Mouse (Mus musculus) kidney, postnatal 25 days (tissue): ENCODE measurements around the gene Agrp.
"Not testable (repeated sequence)": the region's sequence is repeated elsewhere in the genome, so short reads cannot be mapped to it uniquely, and the experiment has no call there.

Source experiments
- DNase-seq, 2 experiments: peaks; one replicate each; pipeline ENCODE4 v3.0.0; 2021; ENCODE audit warnings: mixed read lengths in 2 of 2

Gene Agrp

DNA sequence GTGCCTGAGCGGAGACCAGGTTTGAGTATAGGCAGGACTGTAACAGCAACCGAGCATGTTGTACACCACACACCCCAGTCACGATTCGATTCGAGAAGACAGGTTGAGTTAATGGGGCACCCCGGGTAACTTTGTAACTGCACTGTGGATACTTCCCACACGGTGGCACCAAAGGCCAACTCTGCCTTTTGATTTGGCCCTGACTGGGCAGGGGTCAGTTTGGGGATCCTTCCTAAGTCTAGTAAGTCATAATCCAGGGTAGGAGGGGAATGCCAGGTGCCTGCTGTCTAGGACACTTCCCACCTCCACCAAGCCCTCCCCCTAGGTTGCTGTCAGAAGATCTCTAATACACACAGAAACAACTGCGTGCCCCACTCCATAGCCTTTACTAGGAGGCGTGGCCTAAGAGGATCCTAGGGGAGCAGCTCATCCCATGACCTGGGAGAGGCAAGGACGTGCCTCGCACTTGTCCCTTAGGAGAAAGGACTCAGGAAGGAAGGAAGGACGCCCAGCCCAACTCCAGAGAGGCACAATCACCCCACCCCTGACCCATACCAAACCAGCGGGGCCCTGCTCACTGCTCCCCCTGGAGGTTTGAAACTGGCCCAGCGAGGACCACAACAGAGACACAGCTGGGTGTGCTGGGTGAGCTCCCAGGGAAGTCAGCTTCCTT is 40.7 kb downstream of the Agrp start:
- peak; percentile 86 to 91 for DNase-seq

DNA sequence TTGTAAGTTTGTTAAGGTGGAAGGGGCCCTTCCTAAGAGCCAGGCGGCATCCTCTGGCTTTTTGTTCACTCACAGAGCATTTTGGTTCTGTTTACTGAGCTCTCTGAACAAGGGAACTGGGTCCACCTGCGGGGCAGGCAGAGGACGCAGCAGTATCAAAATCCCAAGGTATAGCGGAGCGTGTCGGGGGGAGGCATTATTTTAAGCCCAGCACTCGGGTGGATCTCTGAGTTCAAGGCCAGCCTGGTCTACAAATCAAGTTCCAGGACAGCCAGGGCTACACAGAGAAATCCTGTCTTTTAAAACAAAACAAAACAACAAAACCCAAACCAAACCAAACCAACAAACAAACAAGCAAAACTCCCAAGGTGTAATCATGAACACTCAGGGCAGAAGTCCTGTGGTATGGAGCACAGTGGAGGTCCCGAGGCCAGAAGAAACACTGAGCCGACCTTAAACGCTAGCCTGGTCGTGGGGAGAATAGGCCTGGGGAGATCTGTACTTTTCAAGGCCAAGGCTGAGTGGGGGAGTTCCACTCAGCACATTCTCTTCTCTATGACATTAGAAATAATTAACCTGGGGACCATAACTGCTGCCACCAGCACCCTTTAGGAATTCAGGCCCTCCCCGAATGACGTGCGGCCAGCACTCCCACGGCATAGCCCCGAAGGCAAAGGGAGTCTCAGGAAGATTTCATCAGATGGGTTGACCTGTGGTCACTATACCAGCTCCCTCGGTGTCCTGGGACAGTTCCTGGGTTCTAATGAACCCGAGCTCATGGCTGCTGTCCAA is 42.5 kb downstream of the Agrp start:
- DNase-seq: peak; percentile 70 to 88

DNA sequence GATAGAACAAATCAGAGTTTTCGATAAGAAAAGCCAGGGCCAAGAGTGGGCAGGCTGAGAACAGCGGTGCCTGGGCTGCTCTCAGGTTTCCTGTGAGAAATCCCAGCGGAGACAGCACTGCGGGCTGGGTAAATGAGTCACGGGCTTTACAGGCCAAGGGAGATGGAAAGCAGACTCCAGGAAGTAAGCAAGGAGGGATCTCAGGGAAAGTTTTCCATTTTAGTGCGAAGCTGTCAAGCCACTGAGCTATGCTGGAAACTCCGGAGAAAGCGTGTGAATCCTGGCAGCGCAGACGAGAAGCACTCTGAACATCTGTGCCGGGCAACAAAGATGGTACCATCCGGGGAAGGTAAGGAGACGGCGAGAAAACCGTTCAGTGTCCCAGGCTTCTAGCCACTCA is 43.3 kb downstream of the Agrp start:
- peak; percentile 51 to 73 for DNase-seq

DNA sequence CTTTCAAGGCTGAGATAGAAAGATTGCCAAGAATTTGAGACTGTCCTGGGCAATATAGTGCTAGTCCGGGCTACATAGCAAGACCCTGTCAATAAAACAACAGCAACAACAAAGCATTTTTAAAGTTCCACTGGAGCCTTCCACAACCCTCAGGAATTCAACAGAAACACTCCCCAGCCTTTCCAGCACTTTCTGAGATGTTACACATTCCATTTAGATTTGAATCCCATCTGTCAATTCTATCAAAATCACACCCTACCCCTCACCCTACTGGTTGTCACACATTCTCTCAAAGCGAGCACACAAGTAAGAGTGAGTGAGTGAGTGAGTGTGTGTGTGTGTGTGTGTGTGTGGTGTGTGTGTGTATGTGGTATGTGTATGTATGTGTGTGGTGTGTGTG is 44.8 kb downstream of the Agrp start:
- no peak for DNase-seq

DNA sequence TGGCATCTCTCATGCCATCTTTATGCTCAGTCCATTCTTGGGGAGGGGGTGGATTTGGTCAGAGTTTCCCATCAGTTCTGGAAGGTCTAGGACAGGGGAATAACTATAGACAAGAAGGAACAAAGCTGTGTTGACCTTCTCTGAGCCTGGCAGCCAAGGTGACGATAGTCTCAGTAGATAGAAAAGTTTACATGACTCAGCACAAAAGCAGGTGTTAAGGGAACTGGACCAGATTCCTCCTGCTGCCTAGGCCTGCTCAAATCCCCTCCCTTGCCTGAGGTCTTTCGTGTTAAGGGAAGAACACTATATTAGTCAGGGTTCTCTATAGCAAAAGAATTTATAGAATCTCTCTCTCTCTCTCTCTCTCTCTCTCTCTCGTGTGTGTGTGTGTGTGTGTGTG is 57.5 kb downstream of the Agrp start:
- DNase-seq: no peak

DNA sequence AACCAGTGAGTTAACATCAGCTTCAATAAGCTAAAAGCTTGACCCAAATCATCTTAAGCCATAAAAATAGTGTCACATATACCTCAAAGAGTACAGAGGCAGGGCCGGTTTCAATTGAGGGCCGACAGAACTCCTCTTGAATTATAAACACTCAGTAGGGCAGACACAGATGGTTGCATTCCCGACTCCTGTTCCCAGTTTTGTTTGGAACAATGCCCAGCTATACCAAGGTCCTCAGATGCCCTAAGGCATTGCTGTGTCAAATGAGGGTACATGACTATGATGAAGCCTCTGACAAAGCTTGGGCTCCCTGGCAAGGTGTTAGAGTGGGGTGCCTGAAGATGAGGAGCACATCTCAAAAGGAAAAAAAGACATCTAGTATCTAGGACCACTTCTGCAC is 61.7 kb downstream of the Agrp start:
- no peak for DNase-seq

DNA sequence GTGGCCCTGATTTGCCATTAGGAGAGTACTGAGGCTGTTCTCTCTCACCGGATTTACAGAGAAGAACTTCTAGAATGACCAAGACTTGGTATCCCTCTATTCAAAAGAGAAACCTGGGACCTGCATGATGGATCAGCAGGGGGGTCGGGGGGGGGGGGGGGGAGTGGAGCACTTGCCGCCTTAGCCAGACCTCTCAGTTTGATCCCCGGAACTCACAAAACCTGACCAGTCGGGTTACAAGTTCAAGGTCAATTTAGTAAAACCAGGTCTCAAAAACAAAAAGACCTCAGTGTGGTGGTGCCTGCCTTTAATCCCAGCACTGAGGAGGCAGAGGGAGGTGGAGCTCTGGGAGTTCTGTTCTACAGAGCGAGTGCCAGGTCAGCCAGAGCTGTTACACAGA is 62.5 kb downstream of the Agrp start:
- no peak for DNase-seq

DNA sequence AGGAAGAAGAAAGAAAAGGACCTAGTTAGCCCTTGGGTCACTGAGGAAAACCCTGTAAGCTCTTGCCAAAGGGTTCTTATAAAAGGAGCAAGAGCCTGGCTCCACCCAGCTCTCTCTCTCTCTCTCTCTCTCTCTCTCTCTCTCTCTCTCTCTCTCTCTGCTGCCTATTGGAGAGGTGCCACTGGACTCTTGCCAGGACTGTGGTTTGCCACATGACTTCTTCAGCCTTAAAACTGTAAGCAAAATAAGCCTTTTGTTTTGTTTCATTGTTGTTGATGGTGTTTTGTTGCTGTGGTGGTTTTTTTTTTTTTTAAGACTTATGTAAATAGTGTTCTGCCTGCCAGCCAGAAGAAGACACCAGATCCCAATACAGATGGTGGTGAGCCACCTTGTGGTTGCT is 63.8 kb downstream of the Agrp start:
- peak; percentile 81 for DNase-seq

DNA sequence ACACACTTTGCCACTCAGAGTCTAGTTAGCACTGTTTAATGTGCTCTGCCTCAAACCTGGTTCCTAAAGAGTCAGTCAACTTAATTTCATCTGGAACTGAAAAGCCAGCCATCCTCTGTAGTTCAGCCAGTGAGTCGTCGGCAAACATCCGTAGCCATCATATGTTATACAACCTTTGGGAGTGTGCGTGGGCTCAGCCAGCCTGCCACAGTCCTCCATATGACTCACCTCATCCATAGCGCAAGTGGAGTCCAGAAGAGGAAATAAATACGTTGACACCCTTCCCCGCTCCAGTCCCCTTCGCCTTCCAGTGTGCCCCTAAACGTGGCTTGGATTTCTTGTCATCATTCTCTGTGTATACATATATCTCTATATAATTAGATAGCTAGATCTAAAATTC is 65.4 kb downstream of the Agrp start:
- no peak for DNase-seq

DNA sequence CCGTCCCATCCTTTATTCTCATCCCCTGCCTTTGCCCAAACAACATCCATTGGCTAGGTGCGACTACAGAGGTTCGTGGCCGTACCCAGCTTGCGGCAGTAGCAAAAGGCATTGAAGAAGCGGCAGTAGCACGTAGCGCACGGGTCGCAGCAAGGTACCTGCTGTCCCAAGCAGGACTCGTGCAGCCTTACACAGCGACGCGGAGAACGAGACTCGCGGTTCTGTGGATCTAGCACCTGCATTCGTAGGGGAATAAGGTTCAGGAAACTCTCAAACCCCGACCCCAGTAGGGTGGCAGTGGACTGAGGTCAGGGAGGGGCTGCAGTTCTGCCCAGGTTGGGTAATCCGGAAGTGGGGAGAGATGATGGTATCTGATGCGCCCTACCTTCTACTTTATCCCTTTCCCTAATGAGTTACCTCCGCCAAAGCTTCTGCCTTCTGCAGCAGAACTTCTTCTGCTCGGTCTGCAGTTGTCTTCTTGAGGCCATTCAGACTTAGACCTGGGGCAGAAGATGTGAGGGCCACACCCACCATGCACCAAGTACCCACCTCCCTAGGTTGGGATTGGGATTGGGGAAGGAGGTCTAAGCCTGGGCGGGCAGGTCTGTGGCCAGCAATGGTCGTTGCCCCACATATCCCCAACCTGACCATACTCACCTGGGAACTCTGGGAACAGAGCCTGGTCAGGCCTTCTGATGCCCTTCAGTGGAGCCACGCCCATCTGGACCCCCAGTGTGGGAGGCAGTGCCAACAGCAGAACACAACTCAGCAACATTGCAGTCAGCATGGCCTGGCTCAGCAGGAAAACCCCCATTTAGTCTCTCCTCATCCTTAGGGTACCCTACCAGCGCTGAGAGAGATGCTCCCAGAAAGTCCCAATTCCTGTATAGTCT is 70.2 kb downstream of the Agrp start:
- DNase-seq: peak; percentile 38 to 49

DNA sequence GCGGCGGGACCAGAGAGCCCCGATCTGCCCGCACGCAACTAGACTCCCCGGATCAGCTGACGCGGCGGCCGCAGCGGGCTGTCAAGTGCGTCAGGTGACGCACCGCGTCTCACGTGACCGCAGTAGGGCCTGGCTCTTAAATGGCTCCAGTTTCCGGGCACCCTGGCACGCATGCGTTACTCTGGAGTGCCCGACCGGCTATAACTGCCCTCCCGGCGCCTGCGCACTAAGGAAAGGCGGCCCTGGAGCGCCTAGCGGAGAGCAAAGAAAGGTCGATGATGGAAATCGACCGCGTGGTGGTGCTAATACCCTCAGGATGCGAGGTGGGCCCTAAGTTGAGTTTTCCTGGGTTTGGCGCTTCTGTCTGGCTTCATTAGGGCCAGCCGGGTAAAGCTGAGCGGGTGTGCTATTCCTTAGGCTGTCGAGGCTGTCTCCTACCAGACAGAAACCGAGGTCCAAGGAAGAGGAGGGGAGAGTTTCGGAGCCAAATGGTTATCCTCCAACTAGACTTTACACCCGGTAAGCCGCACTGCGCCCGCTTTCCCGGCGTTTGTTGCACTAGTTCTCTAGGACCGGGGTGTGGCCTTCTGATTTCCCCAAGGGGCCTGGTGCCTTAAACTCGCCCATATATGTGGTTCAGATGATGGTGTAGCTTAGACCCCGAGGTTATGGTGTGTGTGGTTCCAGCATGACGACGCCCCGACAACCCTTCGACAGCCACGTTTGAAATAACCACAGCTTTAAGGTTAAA is 71.1 kb downstream of the Agrp start, which contains the start of gene Atp6v0d1:
Gene Atp6v0d1, minus strand, starts transcription at position 96 of the 751 bp plus-strand sequence.
- DNase-seq: peak; percentile 100

DNA sequence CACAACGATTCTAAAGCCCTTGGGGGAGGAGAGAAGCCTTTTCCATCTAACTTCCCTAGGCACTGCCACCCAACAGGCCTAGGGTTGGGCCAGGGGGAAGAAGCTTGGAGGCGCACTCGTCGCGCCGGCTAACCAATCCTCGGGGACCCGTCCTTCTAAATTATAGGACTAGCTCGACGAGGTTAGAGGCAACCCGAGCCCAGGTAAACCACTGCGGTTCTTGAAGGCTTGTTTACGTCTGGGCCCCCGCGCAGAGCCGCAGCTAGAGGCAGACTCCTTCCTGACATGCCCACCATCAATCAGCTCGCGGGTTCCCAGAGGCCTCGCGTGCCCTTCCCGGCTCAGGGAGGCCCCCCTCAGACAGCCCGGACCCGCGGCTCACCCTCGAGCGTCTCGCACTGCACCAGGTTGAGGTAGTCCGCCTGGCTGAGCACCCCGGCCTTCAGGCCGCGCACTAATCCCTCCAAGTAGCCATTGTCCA is 71.8 kb downstream of the Agrp start:
- DNase-seq: no peak

DNA sequence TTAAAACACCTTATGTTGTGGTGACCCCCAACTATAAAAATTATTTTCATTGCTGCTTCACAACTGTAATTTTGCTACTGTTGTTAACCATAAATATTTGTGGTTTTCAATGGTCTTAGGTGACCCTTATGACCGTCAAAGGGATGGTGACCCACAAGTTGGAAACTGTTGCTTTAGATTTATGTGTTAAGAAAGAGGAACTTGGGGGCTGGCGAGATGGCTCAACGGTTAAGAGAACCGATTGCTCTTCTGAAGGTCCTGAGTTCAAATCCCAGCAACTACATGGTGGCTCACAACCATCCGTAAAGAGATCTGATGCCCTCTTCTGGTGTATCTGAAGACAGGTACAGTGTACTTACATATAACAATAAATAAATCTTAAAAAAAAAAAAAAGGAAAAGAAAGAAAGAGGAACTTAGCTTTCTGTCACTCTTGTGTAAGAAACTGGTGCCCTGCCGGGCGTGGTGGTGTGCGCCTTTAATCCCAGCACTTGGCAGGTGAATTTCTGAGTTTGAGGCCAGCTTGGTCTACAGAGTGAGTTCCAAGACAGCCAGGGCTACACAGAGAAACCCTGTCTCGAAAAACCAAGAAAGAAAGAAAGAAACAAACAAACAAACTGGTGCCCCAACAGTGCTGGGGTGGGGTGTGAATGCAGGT is 72.5 kb downstream of the Agrp start:
- DNase-seq: not testable (repeated sequence)

DNA sequence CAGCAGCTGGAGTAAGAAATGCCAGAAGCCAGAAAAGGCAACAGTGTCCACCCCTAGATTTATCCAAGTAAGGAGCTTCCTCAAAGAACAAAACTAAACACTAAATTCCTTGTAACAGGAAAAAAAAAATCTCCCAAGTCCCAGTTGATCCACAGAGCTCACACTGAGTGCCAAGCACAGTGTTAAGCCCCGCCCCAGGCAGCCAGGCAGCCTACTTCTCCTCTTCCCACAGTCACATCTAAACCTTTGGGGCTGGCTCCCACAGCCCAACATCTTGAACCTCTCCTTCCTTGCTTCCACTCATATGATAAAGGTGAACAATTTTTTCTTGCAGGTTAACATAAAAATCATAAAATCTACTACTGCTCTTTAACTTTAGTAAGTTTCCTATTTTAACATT is 73.3 kb downstream of the Agrp start:
- no peak for DNase-seq

DNA sequence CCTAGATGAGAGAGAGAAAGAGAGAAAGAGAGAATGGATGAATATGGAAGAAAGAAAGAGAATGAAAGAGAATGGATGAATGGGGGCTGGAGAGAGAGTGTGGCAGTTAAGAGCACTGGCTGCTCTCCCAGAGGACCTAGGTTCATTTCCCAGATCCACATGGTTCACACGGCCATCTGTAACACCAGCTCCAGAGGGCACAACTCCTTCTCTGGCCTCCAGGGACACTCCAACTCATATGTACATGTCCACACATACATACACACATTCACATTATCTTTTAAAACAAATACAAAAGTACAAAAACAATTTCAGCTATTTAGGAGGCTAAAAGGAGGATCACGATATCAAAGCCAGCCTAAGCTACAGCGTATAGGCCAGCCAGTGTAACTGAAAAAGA is 74.3 kb downstream of the Agrp start:
- no peak for DNase-seq

DNA sequence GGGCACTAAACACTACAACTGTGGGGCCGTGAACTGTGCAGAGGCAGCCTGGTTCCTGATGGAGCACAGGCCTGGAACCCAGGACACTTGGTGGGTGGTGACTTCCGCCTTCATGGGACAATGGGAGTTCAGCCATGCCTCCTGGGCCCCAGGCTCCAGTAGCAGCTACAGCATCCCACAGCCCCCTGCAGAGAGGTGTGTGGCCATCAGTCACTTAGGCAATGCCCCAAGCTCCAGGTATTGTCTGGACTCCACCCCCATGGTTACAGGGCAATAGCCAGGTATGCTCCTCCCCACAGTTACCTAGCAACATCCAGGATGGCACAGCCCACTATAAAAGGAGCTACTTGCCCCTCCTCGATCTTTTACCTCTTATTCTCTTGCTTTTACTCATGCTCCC is 82.0 kb downstream of the Agrp start:
- DNase-seq: peak in 1 of 2 experiments; percentile 43

DNA sequence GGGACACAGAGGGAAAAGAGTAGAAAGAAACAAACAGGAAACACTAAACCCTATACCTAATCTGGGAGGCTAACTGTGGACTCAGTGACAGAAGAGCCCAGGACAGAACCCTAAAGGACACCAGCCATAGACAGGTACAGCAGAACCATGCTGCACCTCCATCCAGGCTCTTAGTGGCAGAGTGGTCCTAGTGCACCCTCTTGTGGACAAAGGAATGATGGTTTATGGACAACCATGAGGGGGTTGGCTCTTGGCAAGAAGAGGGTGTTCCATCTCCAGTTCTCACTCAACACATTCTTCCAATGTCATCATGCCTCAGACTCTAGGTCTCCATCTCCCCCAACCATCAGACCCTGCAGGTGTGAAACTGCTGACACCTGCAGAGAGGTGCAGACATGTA is 83.1 kb downstream of the Agrp start:
- DNase-seq: peak; percentile 70 to 79

DNA sequence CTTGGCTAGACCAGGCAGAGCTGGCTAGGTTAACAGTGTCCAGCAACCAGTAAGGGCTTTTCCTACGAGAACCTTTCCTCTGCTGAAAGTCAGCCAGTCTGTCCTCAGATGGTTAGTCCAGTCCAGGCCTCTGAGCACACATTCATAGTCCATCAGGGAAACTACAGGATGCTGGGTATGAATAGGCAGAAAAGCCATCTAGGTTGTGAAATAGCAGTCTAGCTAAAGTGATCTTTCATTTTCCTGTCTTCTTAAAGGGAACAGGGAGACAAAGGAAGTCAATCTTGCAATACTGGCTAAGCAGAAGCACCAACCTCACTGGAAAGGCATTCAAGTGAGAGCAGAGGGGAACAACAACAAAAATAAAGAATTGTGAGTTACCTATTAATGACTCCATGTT is 84.4 kb downstream of the Agrp start:
- no peak for DNase-seq

DNA sequence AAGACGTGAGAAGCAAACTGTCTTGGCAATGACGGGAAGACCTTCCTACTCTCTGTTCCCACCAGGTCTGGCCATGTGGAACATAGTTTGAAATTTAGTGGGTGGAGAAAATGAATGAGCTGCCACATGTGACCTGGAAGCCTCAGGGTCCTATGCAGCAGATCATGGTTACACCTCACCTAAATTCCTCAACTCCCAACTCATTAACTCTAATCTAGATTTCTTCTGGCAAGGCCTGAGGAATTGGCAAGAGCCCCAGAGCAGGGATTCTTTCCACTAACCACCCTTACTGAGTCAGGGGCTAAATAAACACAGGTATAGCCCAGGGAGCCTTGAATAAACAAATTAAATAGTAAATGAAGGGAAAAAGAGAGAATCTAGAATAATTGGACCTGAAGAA is 85.2 kb downstream of the Agrp start:
- no peak for DNase-seq

DNA sequence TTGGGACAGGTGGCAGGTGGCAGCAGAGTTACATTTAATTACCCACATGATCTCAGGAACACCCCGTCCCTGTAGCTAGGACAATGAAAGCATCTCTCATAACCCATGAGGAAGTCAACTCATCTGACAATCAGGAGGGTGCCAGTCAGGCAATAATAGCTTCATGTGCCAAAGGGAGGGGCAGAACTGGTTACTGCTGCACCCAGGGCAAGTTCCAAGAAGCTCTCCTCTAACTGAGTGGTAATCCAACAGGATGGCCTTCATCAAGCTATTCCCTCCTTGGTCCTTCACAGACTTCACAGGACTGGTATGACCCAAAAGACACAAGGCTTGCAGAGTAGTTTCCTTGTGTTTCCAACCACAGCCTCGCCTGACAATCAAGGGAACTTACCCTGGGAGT is 87.1 kb downstream of the Agrp start:
- DNase-seq: no peak

DNA sequence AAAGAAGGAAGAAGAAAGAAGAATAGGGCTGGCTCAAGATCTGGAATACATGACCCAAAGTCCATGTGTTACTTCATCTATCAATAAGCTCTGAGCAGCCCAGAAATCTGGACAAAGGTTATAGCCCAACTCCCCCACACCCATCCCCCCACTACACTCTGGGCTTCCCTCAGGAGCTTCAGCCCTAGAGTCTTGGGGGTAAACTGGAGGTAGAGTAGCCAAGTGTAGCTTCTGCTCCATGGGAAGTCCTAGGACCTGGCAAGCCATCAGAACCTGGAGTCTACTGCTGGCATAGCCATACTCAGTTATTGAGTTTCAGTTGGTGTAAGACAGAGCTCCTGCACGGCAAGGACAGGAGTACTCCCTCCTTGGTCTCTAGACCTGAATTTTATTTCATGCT is 87.7 kb downstream of the Agrp start:
- no peak for DNase-seq
